Mouse (Mus musculus): ENCODE measurements at regions not wholly inside any gene's neighbourhood (a gene's known extent, or its start where the extent isn't known, plus 50 kb on each side); places are given as distances from the start of the nearest gene placed in this dataset.
A peak's percentile ranks its signal among the peaks of the same experiment; 100 is the strongest.

- no peak for DNase-seq (ENCODE audit: low spot score in 2 of 2)
- intact Hi-C loops (cut with DNase I), result no loop called here
These were observed 75.5 kb downstream of the Trib2 start for GRCm38 (mm10) chr12:15741219-15741618.

DNA sequence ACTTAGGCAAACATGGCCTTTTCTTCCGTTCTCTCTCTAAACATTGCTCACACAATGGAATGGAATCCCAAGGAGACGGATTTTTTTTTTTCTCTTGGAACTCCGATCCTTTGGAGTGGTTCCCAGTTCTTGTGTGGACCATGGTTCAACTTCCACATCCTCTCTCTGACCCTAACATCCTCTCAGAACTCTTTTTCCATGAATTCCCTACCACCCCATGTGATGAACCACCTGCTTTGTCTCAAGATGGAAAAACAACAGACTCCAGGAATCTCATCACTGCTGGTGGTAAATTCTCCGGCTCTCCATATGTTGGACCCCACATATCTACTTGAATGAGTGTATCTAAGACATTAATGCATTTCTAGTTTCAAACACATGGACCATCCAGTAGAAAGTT, 77.7 kb downstream of the Trib2 start:
- intact Hi-C loops (cut with DNase I), result no loop called here
- DNase-seq (ENCODE audit: low spot score in 2 of 2), result no peak

- peak in 1 of 2 experiments; percentile 18 for DNase-seq (ENCODE audit: low spot score in 2 of 2)
These were observed 85.5 kb downstream of the Trib2 start for GRCm38 (mm10) chr12:15731261-15731660.

GRCm38 (mm10) chr12:15729696-15730095, 87.0 kb downstream of the Trib2 start:
- no peak for DNase-seq (ENCODE audit: low spot score in 2 of 2)
- intact Hi-C loops (cut with DNase I), result no loop called here

More at GRCm38 (mm10) chr12:15731261-15731660, 85.5 kb downstream of the Trib2 start:
- intact Hi-C loops (cut with DNase I), result no loop called here

DNA sequence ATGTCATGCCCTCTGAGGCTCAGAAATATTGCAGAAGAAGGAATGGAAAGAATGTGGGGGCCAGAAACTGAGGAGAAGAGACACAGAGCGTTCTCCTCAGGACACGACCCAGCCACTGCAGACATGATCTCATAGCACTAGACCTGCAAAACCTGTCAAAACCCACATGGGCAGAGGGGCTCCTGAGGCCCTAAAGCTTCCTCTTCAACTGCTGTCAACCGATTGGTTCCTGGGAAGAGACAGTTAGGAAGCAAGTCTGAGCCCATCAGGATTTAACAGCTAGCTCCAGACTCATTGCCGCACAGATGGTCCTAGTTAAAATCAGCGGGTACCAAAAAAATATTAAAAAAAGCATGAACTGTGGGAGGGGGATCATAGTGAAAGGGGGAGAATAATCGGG, 93.2 kb downstream of the Trib2 start:
- intact Hi-C loops (cut with DNase I), result no loop called here
- DNase-seq (ENCODE audit: low spot score in 2 of 2), result no peak

GRCm38 (mm10) chr12:15722161-15722560, 94.6 kb downstream of the Trib2 start:
- intact Hi-C loops (cut with DNase I), result no loop called here
- no peak for DNase-seq (ENCODE audit: low spot score in 2 of 2)

DNA sequence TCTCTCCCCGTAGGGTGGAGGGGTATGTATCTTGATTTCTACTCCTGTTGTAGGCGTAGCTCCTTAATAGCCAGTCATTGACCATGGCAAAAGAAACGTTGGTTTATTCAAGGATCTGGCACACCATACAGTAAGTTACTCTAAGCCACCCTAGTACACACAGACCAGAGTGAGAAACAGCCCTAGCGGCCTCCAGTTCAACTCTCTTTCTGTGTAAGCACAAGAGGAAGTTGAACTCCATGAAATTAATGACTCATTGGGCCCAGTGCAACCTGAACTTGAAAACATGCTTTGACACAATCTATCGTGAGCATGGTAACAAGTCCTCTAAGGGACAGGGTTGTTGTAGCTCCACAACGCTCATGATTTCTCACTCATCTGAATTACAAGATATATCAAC, 96.6 kb downstream of the Trib2 start:
- DNase-seq (ENCODE audit: low spot score in 2 of 2), result no peak
- intact Hi-C loops (cut with DNase I), result no loop called here

DNA sequence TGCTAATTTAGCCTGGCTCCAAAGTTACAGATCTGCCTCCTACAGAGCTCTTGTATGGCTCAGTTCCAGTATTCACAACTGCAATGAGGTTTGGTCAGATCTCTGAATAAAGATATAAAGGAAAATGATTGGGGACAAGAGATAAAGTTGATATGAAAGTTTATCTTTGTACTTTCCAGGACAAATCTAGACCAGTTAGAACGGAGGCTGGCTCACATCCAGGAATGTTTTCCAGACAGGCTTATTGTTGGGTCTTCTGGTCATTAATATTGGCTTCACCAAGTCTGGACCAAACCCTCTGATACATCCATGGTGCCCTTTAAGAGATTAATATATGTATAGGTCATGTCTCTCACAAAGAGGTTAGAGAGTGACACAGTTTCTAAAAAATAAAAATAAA, 97.9 kb downstream of the Trib2 start:
- intact Hi-C loops (cut with DNase I), result no loop called here
- no peak for DNase-seq (ENCODE audit: low spot score in 2 of 2)

DNA sequence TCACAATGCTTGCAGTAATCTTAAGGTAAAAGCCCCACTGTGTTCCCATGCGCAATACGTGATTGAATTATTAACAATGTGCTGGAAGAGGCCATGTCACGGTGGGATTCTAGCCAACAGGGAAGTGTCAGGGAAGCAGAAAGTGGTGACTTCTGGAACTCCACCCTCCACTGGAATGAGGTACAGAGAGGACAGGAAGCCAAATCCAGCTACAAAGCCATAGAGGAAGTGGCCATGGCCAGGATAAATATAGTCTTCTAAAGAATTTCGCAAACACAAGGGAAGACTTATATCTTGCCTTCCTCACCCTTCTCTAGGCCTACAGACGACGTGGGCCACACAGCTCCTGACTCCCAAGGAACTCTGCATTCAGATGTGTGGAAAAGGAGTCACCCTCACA, 98.7 kb downstream of the Trib2 start:
- DNase-seq (ENCODE audit: low spot score in 2 of 2), result no peak
- intact Hi-C loops (cut with DNase I), result no loop called here

DNA sequence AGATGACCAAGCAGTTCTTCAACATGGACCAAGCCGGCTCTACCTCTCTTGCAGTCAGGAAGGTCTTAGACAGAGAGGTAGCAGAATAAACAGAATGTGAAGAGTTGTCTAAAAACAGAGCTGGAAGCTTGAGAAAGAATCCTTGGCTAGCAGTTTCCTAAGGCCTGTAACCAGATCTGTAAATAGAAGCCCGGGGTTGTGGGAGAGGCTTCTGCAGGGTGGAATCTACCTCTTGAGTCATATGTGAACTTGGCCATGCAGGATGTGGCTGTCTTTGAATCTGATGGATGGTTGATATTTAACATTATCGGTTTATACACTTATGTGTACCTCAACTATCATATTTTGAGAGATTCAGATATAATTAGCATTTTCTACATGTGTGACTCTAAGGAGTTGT, 99.4 kb downstream of the Trib2 start:
- peak in 1 of 2 experiments; percentile 11 for DNase-seq (ENCODE audit: low spot score in 2 of 2)
- intact Hi-C loops (cut with DNase I), result no loop called here

GRCm38 (mm10) chr12:15713623-15714022, 103.1 kb downstream of the Trib2 start:
- no peak for DNase-seq (ENCODE audit: low spot score in 2 of 2)
- intact Hi-C loops (cut with DNase I), result no loop called here

DNA sequence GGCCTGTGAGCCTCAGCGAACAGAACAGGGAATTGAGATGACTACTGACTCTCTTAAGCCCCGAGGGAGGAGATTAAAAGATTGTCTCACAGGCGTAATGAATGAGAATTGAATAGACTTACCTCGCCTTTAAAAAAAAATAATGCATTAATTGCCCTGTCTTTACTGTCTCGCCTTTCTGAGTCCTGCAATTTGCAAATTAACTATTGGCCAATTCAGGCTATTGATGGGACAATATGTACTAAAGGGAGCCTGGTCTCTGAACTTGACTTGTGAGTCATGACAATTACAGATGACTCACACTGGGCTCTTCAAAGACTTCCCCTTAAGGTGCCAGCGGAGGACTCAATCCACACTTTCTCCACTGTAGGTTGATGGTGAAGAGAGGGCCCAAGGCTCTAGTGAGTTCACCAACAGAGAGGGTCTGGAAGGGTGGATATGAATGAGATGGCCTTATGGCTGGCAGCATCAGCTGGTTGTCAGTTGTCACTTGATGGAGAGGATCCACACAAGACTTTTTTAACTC, 109.1 kb downstream of the Trib2 start:
- no peak for DNase-seq (ENCODE audit: low spot score in 2 of 2)
- intact Hi-C loops (cut with DNase I), result no loop called here

- peak; percentile 39 to 64 for DNase-seq (ENCODE audit: low spot score in 2 of 2)
- intact Hi-C loops (cut with DNase I), result no loop called here
These were observed 112.3 kb downstream of the Trib2 start for GRCm38 (mm10) chr12:15704412-15704811.

DNA sequence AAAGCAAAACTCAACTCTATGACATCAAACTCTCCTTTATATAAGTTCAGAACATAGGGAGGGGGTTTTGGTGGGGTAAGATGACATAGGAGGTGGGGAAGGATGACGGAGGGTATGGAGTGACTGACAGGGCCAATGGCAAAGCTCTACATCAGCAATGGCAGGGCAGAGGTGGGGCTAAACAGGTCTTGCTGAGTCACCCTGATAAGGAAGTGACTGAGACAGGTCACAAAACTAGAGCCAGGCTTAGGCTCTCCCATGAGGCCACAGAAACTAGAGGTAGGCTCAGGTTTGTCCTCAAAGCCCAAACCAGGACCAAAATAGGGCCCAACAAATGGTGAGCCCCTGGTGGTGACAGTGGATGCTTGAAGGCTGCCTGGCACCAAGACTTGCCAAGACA, 114.6 kb downstream of the Trib2 start:
- intact Hi-C loops (cut with DNase I), result no loop called here
- no peak for DNase-seq (ENCODE audit: low spot score in 2 of 2)

GRCm38 (mm10) chr12:15698829-15699228, 117.9 kb downstream of the Trib2 start:
- intact Hi-C loops (cut with DNase I), result no loop called here
- DNase-seq (ENCODE audit: low spot score in 2 of 2), result no peak

DNA sequence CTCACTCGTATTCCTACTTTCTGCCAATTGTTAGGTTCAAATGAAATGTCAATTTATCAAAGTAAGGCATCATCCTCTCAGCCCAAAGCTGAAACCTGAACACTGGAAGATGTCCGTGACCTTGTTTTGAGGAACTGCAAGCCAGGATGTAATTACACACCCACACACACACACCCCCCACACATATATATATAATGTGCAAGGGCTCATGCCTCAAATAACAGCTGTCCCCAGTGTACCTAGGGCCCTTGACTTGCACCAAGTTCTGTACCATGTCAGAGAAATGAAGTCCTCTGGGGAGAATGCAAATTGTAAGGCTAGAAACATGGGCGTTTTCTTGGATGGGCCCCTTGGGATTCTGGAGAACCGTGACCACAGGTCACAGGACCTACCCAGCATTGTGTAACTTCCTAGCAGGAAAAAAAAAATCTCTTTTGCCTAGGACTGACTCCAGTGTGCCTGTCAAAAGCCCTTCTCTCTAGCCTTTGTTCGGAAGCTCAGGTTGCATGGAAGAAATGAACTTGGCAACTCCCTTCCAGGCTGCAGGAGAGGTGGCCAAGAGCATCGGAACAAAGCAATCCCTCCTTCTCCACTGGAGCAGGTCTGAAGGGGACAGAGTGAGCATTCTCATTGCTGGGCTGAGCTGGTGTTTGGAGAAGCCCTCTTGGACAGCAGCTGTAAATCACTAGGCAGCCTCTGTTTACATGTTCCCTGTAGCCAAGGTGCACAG, 118.5 kb downstream of the Trib2 start:
- intact Hi-C loops (cut with DNase I), result no loop called here
- DNase-seq (ENCODE audit: low spot score in 2 of 2), result no peak

DNA sequence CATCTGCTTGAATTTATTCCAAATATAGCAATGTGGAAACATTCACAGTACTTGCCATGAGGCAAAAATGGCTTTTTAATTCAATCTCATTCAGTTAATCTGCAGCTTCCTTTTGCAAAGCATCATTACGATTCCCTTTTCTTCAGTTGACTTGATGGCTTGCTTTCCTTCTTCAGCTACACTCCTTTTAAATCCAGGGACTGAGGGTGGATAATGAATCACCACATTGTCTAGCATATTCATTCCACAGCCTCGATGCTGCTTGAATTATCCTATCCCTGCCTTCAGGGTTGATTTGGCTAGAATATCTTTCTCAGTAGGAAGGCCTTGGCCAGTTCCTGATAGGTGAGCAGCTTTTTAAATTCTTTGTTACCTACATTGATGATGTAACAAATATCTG, 128.4 kb downstream of the Trib2 start:
- peak in 1 of 2 experiments; percentile 66 for DNase-seq (ENCODE audit: low spot score in 2 of 2)
- intact Hi-C loops (cut with DNase I), result no loop called here

DNA sequence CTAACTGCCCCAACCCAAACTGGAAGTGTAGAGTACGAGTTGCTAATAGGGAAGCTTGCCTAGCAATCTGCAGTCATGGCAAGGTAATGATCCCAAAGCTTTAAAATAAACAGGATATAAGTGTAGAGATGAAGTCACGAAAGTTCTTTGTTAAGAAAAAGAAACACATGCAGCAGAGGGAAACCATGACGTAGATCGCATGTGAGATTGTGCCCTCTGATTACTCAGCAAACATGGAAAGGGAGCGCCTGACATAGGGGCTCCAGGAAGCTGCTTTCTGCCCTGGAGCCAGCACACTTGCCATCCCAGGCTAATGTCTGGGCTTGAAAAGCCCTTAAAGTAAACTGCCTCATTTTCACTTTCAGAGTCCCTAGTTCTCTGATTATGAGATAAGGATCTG, 132.4 kb downstream of the Trib2 start:
- DNase-seq (ENCODE audit: low spot score in 2 of 2), result no peak
- intact Hi-C loops (cut with DNase I), result no loop called here

DNA sequence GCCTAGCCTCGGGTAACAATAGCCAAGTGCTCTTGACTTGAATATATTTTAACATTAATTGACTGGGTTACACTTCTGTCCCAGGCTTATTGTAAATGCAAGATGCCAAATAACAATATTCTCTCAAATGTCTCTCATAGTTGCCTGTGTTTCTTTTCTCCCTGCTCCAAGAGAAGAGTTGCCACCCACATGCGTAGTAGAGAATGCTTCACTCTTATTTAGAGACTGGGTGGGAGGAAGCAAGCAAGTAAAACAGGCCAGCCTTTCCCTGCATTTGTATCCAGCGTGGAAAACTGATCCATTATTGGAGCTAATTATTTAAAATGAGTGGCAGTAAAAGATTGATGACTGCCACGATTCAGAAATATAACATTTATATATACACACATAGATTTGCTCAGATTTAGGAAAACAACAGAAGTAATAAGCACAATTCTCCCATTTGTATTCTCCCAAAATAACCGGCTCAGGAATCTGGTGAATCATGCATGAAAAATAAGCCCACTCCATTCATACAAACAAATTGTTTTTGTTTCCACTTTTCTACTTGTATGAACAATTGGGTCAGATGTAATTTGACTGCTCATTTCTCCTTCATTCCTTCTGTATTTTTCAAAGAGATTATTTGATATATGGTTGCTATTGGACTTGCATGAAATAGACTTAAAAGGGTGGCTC, 134.9 kb downstream of the Trib2 start:
- peak; percentile 26 to 73 for DNase-seq (ENCODE audit: low spot score in 2 of 2)
- intact Hi-C loops (cut with DNase I), result loop anchor here (2.0 kb wide), 1 partner anchor 77 kb away; no protein-coding TSS in a partner anchor

DNA sequence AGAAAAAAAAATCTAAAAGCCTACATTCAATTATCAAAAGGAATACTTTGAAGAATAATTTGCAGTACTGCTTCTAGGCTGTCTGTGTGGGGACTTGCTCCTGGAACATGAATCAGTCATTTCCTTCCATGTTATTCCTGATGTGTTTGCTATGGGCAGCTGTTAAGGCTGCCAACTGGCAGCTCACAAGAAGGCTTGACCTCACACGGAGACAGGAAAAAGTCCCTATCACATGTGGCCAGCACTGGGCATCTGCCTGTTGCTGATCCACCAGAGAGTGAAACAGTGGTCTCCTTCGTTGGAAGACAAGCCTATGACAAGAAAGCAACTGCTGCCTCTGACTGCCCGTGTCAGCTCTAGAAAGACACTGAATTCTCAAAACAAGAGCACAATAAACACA, 140.6 kb downstream of the Trib2 start:
- DNase-seq (ENCODE audit: low spot score in 2 of 2), result no peak
- intact Hi-C loops (cut with DNase I), result no loop called here

DNA sequence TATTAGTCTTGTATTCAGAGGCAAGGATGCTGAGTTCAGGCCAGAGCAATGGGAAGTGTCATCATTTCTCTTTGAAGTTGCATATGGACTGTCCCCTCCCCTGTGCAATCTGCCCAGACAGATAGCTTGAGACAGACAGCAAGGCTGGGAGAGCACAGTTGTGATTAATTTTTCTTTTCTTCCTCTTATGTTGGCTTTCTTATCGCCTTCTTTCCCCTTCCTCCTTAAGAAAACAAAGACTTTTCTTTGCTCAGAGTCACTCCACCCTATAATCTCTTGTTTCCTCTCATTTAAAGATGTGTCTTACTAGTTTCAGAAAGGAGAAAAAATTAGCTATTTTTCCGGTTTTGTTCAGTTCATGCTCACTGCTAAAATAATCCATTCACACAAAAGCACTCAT, 157.0 kb downstream of the Trib2 start:
- DNase-seq (ENCODE audit: low spot score in 2 of 2), result no peak
- intact Hi-C loops (cut with DNase I), result no loop called here
